Mouse (Mus musculus): ENCODE measurements at regions not wholly inside any gene's neighbourhood (a gene's known extent, or its start where the extent isn't known, plus 50 kb on each side); places are given as distances from the start of the nearest gene placed in this dataset.
A peak's percentile ranks its signal among the peaks of the same experiment; 100 is the strongest.

GRCm38 (mm10) chr19:26296360-26296759 is 308.5 kb upstream of the Smarca2 start:
- no peak for DNase-seq

GRCm38 (mm10) chr19:26308477-26309135 is 296.2 kb upstream of the Smarca2 start:
- DNase-seq = no peak

GRCm38 (mm10) chr19:26318977-26319376 is 285.9 kb upstream of the Smarca2 start:
- no peak for DNase-seq

GRCm38 (mm10) chr19:26323682-26324081 is 281.2 kb upstream of the Smarca2 start:
- no peak for DNase-seq

GRCm38 (mm10) chr19:26339120-26339519 is 265.7 kb upstream of the Smarca2 start:
- DNase-seq = no peak

GRCm38 (mm10) chr19:26340155-26340554 is 264.7 kb upstream of the Smarca2 start:
- no peak for DNase-seq

GRCm38 (mm10) chr19:26355054-26355453 is 249.8 kb upstream of the Smarca2 start:
- DNase-seq = no peak

GRCm38 (mm10) chr19:26383961-26384381 is 220.9 kb upstream of the Smarca2 start:
- DNase-seq = no peak

GRCm38 (mm10) chr19:26386075-26386474 is 218.8 kb upstream of the Smarca2 start:
- no peak for DNase-seq

- peak; percentile 1 for DNase-seq
Observed at GRCm38 (mm10) chr19:26412684-26413083, 192.2 kb upstream of the Smarca2 start.

- DNase-seq = no peak
Observed at GRCm38 (mm10) chr19:26414476-26415024, 190.3 kb upstream of the Smarca2 start.

GRCm38 (mm10) chr19:26419781-26420180 is 185.1 kb upstream of the Smarca2 start:
- no peak for DNase-seq

GRCm38 (mm10) chr19:26439163-26439562 is 165.7 kb upstream of the Smarca2 start:
- no peak for DNase-seq

GRCm38 (mm10) chr19:26445309-26445708 is 159.5 kb upstream of the Smarca2 start:
- no peak for DNase-seq

GRCm38 (mm10) chr19:26447427-26448023 is 157.3 kb upstream of the Smarca2 start:
- no peak for DNase-seq

GRCm38 (mm10) chr19:26461712-26462111 is 143.1 kb upstream of the Smarca2 start:
- DNase-seq = no peak

GRCm38 (mm10) chr19:26465228-26465627 is 139.6 kb upstream of the Smarca2 start:
- no peak for DNase-seq

GRCm38 (mm10) chr19:26466244-26466643 is 138.6 kb upstream of the Smarca2 start:
- no peak for DNase-seq

GRCm38 (mm10) chr19:26467179-26467651 is 137.6 kb upstream of the Smarca2 start:
- no peak for DNase-seq

- DNase-seq = no peak
Observed at GRCm38 (mm10) chr19:26472659-26473058, 132.2 kb upstream of the Smarca2 start.

GRCm38 (mm10) chr19:26473211-26473610 is 131.6 kb upstream of the Smarca2 start:
- no peak for DNase-seq

GRCm38 (mm10) chr19:26475197-26475596 is 129.7 kb upstream of the Smarca2 start:
- no peak for DNase-seq

- DNase-seq = no peak
Observed at GRCm38 (mm10) chr19:26475754-26476153, 129.1 kb upstream of the Smarca2 start.
